Mouse (Mus musculus) urinary bladder, postnatal 14 days (tissue): ENCODE results near the gene Dgkh.

Experiments
- DNase-seq: peaks from one replicate; pipeline ENCODE4 v3.0.0; 2021; ENCODE audit warnings: low spot score

Dgkh gene

DNA sequence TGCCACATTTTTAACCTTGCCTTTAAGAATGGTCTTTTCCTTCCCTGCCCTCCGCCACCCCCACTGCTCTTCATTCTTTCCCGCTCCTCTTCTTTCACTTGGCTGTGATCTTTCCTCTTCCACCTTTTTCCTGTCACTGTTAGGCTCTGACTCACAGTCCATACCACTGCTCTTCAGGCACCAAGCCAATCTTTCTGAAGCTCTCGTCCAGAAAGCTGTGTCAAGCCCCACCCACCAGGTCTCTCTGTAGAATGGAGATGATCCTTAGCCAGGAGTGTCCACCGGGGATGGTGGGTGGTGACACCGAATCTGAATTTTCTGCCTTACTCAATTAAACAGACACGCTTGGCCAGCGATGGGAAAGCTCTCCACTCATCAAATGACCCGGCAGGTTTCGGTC lies 58.0 kb downstream of the Dgkh start:
- DNase-seq, result no peak

DNA sequence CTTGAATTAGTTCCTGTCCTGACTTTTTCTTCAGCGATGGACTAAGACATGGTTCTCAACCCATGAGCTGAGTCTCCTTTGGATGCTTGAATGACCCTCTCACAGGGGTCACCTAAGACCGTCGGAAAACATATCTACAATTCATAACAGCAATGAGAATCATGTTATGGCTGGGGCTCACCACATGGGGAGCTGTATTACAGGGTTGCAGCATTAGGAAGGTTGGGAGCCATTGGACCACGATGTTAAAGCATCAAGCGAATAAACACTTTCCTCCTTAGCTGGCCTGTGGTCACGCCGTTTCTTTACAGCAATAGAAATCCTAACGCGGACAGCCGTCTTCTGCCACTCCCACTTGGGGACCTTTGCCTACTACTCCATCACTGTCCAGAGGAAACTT lies 62.6 kb downstream of the Dgkh start:
- DNase-seq, result no peak

DNA sequence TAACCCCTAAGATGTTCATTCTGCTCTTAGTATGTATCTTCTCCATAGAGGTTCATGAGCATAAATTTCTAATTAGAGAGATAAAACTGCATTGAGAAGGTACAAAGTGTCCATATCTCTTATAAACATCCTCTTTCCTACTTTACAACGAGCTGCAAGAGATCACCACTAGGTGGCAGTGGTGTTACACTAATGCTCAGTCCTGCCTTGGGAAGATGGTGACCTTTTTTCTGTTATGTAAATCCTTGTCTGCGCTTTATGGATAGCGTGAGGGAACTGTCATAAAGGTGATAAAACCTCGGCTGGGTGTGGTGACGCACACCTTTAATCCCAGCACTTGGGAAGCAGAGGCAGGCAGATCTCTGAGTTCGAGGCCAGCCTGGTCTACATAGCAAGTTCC lies 64.3 kb downstream of the Dgkh start:
- peak; percentile 79 for DNase-seq

DNA sequence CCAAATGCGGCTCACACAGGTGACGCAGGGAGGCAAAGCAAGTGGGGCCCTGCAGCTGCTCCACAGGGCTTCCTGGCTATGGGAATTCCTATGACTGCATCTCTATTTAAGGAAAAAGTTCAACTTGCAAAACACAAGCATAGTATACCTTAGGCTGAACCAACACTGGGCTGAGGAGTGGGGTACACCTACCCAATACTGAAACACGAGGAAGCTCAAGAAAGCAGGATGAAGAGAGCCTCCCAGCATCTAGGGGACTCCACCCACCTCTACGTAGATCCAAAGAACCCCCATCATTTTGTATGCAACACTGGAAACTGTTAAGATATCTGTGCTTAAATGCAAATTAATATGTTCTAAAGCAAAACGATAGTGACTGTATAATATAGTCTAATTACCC lies 64.8 kb downstream of the Dgkh start:
- no peak for DNase-seq

DNA sequence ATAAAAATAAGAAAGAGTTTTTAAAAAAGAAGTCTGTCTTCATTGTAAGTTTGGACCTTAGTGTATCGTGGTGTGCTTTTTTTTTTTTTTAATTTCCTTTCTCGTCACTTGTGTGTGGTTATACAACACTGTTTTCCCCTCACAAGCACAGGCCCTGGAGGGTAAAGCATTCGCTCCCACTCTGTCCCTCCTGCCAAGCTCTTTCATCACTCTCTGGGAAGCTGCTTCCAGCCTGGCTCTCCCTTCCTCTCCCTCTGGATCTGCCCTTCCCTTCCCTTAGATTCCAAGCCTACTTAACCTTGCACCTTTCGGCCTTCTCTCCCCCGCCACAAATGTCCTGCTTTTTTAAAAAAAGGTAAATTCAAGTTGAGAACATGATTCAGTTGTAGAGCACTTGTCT lies 69.9 kb downstream of the Dgkh start:
- no peak for DNase-seq

DNA sequence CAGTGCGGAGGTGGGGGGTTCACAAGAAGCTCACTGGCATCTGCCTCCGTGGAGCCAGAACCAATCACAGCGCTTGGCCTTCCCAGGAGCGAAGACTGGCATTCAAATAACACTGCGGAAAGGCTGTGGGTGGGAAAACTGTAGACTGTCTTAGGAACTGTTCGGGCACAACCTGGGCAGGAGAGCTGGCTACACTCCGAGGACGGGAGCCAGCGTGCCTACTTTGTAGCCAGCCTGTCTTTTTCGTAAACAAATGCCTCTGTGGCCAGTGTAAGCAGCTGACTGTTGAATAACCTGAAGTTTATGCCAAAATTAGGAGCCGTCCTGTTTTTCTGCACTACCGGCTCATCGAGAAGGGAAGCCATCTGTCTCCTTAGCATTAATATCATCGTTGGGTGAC lies 71.1 kb downstream of the Dgkh start:
- DNase-seq, result no peak

DNA sequence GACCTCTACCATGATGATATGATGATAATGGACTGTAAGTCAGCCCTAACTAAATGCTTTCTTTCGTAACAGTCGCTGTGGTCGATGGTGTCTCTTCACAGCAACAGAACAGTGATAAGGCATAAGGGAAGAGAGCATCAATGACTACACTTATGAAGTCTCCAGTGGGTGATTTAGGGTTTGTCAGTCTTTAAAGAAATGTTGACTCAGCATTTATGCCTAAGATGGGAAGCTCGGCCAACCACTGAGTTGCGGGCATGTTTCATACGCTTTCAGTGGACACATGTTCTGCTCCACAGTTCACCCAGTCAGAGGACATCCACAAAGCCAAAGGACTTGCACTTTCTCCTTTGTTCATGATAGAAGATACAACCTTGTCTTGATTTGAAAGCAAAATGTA lies 73.9 kb downstream of the Dgkh start:
- DNase-seq, result no peak

DNA sequence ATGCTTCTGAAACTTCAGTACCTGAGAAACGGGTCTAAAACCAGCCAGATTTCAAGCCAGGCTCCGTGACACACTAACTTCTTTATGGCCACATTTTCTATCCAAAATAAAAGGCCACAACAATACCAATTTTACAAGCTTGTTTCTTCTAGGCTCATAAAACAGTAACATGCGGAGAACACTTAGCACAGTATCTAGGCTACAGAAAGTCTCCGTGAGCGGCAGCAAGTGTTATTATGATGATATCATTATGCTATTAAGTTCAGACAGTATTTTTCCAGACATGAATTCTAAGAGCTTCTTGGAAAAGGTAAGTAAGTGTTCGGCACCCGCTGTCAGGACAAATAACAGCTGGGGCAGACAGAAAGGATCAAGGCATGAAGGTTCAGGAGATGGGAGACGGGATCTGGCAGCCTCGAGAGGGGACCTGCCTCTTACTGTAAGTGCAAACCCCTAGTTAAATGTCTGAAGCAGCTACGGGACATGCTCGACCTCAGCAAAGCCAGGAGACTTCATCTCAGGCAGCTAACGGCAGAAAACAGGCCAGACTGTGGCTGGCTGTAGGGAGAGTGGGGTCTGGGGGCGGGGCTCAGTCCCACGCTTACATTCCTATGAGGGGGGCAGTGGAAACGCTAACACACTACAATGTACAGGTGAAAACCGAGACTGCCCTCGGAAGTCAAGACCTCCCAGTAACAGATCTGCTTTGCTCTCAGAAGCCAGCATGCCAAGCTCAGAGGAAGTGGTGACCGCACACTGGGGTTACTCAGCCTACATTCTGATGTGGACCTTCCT lies 75.5 kb downstream of the Dgkh start:
- DNase-seq, result no peak

DNA sequence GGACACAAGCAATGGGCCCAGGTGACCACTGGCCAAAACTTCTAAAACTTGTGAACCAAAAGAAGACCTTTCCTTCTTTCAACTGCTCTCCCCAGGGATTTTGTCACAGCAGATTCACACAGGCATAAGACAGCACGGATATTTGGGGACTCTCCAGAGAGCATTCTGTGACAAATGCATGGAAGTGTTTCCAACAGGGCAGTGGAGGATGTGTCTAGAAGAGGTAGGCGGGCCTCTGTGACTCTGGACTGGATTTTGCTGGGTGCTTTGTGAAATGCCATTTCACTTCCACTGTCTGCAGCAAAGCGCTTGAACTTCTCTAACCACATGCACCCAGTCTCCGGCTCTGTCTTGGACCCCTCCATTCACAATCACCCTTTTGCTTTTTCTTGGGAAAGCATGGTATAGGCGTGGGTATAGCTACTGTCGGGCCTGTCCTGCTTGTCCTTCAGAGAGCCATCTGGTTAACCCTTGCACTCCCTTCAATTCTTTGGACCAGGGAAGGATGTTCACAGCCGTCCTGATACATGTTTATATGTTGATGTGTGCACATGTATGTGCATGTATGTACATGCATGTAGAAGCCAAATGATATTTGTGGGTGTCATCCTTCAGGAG lies 77.5 kb downstream of the Dgkh start:
- DNase-seq, result no peak

DNA sequence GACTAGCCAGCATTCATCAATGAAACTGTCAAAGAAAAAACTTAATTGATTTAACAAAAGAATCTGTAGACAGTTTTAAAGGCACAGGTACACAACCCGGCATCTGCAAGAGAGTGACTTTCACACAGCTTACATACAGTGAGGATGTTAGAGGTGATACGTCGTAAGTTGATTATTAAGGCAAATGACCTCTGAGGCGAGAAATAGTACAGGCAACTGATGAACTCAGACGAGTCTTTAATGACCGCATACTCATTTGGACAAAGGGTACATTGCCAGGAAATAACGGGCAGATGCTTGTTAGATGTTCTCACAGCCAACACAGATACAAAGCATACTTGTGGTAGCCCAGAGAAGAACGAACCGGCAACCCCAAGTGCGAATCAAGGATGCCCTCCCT lies 78.4 kb downstream of the Dgkh start:
- no peak for DNase-seq

DNA sequence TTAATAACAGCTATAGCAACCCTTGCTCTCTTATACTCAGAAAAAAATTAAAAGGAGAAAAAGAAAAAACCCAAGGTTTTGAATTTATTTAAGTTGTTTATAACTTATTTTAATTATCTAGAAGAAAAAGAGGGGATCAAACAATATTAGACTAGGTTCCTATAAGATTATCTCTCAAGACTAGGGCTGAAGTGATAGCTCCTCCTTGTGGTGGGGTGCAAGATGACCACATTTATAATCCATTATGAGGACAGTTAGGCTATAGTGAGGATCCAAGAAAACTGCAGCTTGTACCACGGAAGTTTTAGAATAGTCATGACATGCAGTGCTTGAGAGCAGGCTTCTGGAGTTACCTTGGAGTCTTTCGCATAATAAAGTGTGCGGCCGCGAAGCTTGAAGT lies 79.2 kb downstream of the Dgkh start:
- DNase-seq, result no peak

DNA sequence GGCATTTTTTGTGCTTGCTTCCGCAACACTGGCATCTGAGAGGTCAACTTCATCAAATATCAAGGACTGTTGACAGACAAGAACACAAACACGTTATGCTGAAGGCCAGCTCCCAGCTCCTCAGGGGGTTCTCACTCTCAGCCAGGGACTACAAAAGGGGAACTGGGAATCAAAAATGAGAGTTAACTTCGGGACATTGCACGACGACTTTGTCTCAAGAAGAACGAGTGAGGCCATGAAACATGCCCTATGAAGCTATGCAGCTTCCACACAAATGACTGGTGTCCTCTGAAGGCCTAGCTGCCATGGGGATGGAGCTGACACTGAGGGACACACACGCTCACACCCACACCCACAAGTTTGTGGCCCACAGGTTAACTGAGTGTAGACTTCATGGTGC lies 80.9 kb downstream of the Dgkh start:
- no peak for DNase-seq

DNA sequence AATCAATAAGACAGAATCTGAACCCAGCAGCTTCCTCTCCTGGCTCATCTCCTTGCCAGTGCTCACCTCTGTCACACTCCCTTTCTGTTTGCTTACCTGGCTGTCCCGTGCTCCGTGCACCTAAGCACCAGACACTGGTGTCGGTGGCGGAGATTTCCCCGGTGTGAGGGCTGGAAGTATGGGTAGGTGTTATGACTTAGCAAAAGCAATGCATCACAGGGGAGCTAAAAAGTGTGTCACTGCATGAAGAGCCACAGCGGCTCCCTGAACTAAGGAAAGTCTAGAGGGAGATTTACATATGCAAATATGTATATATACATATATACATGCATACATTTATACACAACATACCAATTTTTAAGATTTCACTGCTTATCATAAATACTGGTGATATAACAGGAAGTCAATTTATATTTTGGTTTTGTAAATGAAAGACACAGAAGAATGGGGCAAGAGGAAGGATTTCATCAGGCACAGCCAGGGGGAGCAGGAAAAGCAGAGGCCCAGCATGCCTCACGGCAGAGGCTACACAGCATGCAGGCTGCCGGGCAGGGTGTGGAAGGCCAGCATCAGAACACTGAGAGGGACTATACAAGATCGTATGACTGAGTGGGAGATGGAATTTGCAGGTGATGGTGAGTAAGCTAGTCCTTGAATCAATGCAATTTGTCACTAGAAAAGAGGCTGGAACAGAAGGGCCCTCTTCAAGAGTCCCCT lies 82.0 kb downstream of the Dgkh start:
- DNase-seq, result no peak

DNA sequence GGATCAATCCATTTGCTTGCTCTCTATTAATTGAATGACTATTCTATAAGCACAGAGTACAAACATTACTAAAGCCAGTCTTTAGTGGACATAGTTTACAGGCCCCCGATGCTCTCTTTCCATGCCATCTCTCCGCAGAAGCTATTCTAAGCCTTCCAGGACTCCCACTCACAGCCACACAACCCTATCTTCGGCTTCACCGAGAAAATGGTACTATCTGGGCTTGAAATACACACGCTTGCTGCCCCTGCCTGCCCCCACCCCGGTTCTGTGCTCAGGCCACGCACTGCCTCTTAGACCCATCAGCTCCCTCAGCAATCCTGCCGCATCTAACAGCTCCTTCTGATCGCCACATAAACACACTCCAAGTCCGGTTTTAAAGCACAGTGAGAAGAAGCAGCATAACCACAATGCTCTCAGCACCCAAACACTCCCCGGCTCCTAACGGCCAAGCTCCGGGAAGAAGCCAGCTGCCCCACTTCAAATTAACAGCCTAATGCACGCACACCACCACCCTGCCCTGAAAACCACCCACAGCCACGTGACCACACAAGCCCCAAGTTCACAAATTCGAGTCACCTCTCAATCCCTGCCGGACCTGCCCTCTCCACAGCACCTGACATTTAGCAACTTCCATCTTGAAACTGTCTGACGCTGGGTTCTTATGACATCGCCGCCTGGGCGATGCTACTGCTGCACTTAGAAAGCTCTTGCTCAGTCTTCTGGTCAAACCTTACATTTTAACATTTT lies 82.9 kb downstream of the Dgkh start:
- no peak for DNase-seq

DNA sequence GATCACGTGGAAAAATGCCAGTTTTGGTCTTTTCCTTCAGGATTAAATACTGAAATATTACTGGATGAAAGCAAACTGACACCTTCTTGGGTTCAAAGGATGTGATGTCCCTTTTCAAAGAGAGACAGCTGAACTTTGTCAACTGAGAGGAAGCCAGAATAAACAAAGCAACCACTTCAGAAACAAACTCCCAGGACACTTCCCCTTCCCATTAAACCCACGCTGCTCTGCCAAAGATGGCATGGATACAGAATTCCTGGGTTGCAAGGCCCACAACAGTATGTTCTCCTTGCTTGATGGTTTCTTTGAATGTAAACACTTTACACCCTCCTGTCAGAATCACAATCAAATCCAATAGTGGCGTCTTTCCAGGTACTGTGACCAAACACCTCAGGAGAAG lies 87.0 kb downstream of the Dgkh start:
- DNase-seq, result no peak

DNA sequence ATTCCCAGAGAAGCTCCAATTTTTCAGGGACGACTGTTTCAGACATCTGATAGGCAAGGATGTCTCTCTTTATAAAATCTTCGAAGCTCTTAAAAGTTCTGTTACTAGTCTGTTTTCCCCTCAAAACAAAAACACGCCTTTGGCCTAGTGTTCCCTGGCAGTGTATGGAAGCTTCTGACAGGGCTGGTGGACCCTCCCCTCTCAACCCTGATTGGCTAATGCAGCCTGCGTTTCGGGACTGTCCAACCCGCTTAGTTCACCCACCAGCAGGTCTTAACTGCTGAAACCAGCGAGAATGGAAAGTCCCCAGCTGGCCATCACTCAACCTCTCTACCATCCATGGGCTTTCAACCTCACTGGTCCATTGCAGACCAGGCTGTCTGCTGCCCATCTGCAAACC lies 91.3 kb downstream of the Dgkh start:
- DNase-seq, result no peak

DNA sequence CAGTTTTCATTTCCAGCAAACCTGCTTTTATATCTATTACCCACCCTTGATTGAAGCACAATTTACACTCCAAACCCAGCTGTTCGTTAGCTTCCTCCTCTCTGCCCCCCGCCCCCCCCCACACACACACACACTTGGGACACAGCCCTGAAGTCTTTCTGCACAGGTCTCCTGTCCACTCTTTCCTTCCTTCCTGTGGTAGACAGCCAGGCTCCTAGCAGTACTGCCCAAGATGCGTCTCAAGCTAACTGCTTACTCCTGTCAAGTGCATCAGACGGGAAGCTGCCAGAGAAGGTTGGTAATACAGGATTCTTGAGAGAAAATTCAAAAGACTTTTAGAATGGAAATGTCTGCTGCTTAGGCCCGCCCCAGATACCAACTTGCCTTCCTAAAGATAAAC lies 92.9 kb downstream of the Dgkh start:
- no peak for DNase-seq

DNA sequence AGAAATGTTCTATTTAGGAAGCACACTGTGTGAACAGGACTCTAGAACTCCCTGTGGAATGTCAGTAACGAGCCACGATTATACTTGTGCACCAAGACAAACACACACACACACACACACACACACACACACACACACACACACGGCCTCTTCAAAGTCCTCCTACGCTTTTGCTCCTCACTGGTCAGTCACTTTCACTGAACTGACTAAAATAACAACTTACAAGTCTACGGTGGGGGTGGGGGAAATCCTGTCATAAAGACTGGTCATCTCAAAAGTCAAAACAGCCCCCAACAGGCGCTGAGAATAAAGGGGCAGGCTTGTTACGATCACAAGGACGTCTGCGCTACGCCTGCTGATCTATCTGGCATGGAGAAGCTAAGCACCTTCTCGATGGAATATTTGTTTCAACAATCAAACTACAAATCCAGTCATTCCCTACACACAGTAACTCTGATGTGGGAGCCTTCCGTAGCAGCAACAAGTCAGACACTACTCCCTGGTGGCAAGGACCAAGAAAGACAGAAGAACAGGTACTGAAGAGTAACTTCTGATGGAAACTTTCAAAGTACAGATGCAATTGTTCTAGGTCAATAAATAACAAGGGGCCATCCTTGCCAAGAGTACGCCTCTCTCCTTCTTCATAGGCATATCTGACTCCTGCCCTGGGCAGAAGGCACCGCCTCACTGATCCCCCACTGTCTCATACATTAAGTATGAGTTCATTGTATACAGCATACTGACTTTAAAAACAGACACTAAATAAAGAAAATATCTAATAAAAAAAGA lies 96.8 kb downstream of the Dgkh start:
- DNase-seq, result no peak

DNA sequence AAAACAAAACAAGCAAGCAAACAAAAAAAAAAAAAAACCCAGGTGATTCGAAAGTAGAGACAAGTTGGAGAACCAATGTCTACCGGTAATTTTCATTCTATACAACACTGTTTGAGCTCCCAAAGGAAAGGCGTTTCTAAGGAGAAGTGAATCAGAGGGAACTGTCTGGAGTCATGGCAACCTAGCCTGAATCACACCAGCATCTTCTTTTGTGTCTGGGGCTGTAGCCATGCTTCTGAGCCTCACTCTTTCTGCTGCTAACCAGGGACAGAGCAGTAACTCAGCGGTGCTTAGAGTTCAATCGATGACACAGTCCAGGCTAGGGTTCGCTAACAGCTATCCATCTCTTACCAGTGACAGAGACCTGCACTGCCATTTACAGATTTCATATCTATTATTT lies 99.8 kb downstream of the Dgkh start:
- no peak for DNase-seq

DNA sequence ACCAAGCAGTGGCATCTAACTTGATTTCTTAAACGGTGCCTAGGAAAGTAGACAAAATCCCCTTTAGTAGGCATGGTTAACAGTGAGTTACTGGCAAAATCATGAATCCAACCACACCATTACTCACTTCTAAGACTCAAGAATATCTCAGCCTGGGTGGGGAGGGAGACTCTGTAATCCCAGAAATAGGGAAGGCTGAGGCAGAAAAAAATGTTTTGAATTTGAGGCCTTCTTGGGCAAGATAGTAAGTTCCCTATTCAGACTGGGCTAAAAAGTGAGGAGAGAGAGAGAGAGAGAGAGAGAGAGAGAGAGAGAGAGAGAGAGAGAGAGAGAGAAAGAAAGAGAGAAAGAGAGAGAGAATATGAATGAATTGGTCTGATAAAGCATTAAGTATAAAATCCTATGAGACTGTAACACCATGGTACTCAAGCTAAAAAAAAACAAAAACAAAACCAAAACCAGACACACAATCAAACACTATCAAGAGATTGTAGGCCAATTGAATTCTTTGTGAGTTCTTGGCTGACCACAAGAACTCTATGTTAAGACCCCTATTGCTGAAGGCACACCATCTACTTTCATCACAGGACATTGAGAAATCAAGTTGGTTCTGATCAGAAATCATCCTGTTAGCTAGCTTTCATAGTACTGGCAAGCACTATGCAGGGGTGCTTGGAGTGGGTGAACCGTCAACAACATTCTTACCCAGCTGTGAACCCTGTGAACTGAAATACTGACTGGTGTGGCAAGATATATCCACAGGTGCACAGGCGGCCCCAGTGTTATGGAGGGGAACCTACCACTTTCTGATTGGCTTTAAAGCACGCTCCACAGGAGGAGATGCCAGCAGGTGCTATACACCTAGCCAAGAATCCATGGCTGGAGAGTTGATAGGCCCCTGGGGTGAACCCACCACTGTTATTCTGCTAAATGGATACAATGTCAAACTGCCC lies 101.4 kb downstream of the Dgkh start:
- DNase-seq, result no peak
